Mouse (Mus musculus) lung, embryonic 14.5 days (tissue): Measurements from ENCODE around the gene Rtn1. TPM values are rescaled to one million over a fixed set of nuclear protein-coding genes. Genes with fewer than 3 reads are reported as not detected.

ENCODE experiments used
- ATAC-seq: fragments of 200-750 bp; cut with Nextera tagmentation; 2 replicates; pipeline ENCODE4 v1.8.0; 2017; ENCODE audit warnings: mild to moderate bottlenecking, moderate TSS enrichment, moderate library complexity; ENCODE audit not compliant: insufficient read depth
- DNase-seq: peaks from one replicate; pipeline ENCODE4 v3.0.0-alpha.2; 2015
- H3K27ac ChIP-seq: fragments of 300-500 bp; sonication (generic); 2 replicates; pipeline ENCODE4 v1.5.1; 2014; ENCODE audit warnings: low read depth, mild to moderate bottlenecking, moderate library complexity
- H3K27me3 ChIP-seq: fragments of 300-500 bp; sonication (generic); 2 replicates; pipeline ENCODE4 v1.6.1; 2014; ENCODE audit warnings: low read length, control low read depth; ENCODE audit not compliant: insufficient read depth
- H3K36me3 ChIP-seq: fragments of 300-500 bp; sonication (generic); 2 replicates; pipeline ENCODE4 v1.6.1; 2014; ENCODE audit warnings: control low read depth; ENCODE audit not compliant: insufficient read depth
- H3K4me1 ChIP-seq: fragments of 300-500 bp; sonication (generic); 2 replicates; pipeline ENCODE4 v1.6.1; 2014; ENCODE audit warnings: antibody characterized with exemption, control low read depth; ENCODE audit not compliant: insufficient read depth
- H3K4me2 ChIP-seq: fragments of 300-500 bp; sonication (generic); 2 replicates; pipeline ENCODE4 v1.6.1; 2014; ENCODE audit warnings: mild to moderate bottlenecking
- H3K4me3 ChIP-seq: fragments of 300-500 bp; sonication (generic); 2 replicates; pipeline ENCODE4 v1.5.1; 2014; ENCODE audit warnings: low read depth, low read length
- H3K9ac ChIP-seq: fragments of 300-500 bp; sonication (generic); 2 replicates; pipeline ENCODE4 v1.6.1; 2014
- H3K9me3 ChIP-seq: fragments of 300-500 bp; sonication (generic); 2 replicates; pipeline ENCODE4 v1.6.1; 2016; ENCODE audit warnings: low read depth, low read length, control low read depth
- CTCF ChIP-seq: IDR thresholded peaks from 2 replicates; pipeline ENCODE4 v1.5.1; 2016; ENCODE audit warnings: antibody characterized with exemption, low read depth
- WGBS: fragments of 180-500 bp; shearing (Covaris S2); extraction: QIAGEN DNeasy Blood & Tissue Kit; methylation state at CpG from one replicate; pipeline ENCODE4 v1.1.7; 2014; 5-methylcytosine and 5-hydroxymethylcytosine counted together
- polyA plus RNA-seq: library from polyadenylated mRNA; unstranded; fragments of >200 nt; fragmentation: Nextera tagmentation; extraction: Ambion mirVana; gene quantifications from 2 replicates; pipeline ENCODE4 v1.2.1, GENCODE M21; 2014

Gene Rtn1
- polyA plus RNA-seq, 1 experiment from 2014 or later, result 9.4 TPM

- Histone ChIP-seq H3K27me3 (no peaks in the 10 kb centered on the region), H3K4me2 (no peak overlapping the region), H3K36me3 (no peaks in the 10 kb centered on the region), H3K27ac (no peak overlapping the region), H3K4me3 (no peak overlapping the region), H3K9me3 (no peaks in the 10 kb centered on the region), H3K9ac (no peak overlapping the region), H3K4me1 (no peaks in the 10 kb centered on the region; the same call in 1 of the 2 replicates)
- ATAC-seq (no peak), DNase-seq (no peak)
- 58% methylated on average over 9 of the region's 9 CpGs for WGBS
- no peak for TF ChIP-seq CTCF
Measured at GRCm38 (mm10) chr12:72361701-72362354, 47.0 kb downstream of the Rtn1 start.

GRCm38 (mm10) chr12:72360926-72361615, 47.8 kb downstream of the Rtn1 start:
- no peak overlapping the region for H3K4me2 ChIP-seq

DNA sequence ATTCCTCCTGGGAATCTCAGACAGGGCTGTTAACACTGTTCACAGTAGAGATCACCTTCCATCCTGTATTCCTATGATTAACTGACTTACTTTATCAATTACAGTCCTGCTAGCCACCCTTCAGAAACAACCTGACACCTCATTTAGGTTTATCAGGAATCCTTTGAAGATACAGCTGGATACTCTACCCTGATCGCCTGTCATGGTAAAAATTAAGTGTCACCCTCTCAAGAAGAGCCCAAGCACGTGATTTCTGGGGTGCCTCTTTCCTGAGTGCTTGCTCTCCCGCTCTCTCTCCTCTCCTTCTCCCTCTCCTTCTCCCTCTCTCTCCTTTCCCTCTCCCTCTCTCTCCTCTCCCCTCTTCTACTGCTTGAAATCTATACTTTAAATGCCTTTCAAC, 49.0 kb downstream of the Rtn1 start:
- no peak overlapping the region for H3K27ac ChIP-seq
- WGBS, result 16% methylated on average over 3 of the region's 3 CpGs
- no peak overlapping the region for H3K4me3 ChIP-seq
- H3K4me1 ChIP-seq, result no peaks in the 10 kb centered on the region; the same call in 1 of the 2 replicates
- ATAC-seq, result peak; percentile 73
- no peak for TF ChIP-seq CTCF
- H3K36me3 ChIP-seq, result no peaks in the 10 kb centered on the region
- no peaks in the 10 kb centered on the region for H3K9me3 ChIP-seq
- DNase-seq, result peak; percentile 54
- no peak overlapping the region for H3K9ac ChIP-seq
- H3K27me3 ChIP-seq, result no peaks in the 10 kb centered on the region
- H3K4me2 ChIP-seq, result no peak overlapping the region

More at GRCm38 (mm10) chr12:72360926-72361615, 47.8 kb downstream of the Rtn1 start:
- Histone ChIP-seq H3K9me3 (no peaks in the 10 kb centered on the region), H3K4me3 (no peak overlapping the region), H3K36me3 (no peaks in the 10 kb centered on the region), H3K27me3 (no peaks in the 10 kb centered on the region), H3K27ac (no peak overlapping the region), H3K9ac (no peak overlapping the region), H3K4me1 (no peaks in the 10 kb centered on the region; the same call in 1 of the 2 replicates)
- 37% methylated on average over 5 of the region's 5 CpGs for WGBS
- DNase-seq, result no peak
- TF ChIP-seq CTCF, result no peak
- no peak for ATAC-seq

DNA sequence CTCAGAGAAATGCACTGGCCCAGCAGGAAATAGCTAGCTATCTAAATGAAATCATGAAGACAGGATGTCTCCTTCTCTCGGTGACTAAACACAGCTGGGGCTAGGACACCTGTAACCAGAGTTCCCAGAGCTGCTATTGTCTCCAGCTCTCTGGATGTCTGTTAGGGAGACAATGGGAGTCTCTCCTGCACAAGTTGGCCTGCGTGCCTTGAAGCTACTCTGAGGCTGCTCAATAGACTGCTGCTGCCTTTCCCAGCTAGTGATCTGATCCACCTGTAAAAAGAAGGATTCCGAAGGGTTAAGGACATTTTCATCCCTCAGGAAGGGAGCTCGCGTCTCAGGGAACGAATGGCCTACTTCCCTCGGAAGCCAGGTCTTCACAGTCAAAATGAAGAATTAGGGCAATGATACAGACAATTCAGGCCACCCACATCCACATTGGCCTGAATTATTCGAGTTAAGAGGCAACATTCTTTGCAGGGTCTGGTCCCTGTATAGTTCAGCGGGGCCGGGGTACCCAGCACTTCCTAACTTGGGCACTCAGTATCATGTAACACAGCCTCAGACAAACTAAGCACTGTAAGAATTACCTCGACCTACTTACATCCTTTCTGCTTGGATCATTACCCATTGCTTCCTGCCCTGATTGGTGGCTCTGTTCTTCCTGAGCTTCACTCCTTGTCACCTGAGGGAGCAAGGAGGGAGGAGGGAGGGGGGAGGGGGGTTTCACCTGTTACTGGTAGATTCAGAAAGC, 51.0 kb downstream of the Rtn1 start:
- Histone ChIP-seq H3K27ac (no peak overlapping the region), H3K36me3 (no peaks in the 10 kb centered on the region), H3K4me3 (no peak overlapping the region), H3K27me3 (no peaks in the 10 kb centered on the region), H3K9me3 (no peaks in the 10 kb centered on the region), H3K9ac (no peak overlapping the region), H3K4me2 (no peak overlapping the region), H3K4me1 (no peaks in the 10 kb centered on the region; the same call in 1 of the 2 replicates)
- no peak for TF ChIP-seq CTCF
- no peak for ATAC-seq
- DNase-seq, result no peak
- 39% methylated on average over 11 of the region's 11 CpGs for WGBS

DNA sequence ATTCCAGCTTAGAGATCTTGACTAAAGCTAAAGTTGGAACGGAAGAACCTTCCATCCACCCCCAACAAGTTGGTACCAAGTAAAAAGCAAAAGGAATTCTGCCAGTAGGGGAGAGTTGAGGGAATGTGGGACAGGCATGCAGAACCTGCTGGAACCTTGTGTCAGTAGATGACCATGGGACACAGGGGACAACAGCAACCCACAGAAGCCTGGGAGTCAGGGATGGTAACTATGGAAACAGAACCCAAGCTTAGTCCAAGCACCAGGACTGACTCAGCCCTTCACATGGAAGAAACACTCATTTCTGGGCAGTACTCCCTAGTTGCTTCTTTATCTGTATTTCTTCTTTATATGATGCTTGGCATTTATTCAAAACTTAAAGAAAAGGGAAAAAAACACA, 54.6 kb downstream of the Rtn1 start:
- Histone ChIP-seq H3K9me3 (no peaks in the 10 kb centered on the region), H3K36me3 (no peaks in the 10 kb centered on the region), H3K4me2 (no peak overlapping the region), H3K4me3 (no peak overlapping the region), H3K27ac (no peak overlapping the region), H3K4me1 (no peaks in the 10 kb centered on the region), H3K9ac (no peak overlapping the region), H3K27me3 (no peaks in the 10 kb centered on the region)
- ATAC-seq (no peak), DNase-seq (no peak)
- 88% methylated on average over 1 of the region's 1 CpGs for WGBS
- TF ChIP-seq CTCF, result no peak

DNA sequence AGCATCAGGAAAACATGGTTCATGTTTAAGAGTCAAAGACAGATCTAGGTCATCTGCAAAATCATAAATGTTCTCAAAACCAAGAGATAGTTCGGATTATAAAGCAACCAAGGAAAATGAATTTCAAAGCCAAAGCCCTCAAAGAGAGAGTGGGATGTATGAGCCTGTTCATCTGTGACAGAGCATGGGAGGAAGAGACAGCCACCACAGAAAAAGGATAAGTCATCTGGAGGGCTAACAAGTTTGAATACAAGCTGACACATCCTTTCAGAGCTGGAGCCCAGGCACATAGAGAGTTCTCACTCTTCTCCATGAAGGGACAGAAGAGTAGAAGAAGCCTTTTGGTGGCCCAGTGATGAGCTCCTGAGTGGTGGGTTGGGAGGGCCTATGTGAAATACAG, 55.3 kb downstream of the Rtn1 start:
- Histone ChIP-seq H3K36me3 (no peaks in the 10 kb centered on the region), H3K4me1 (no peaks in the 10 kb centered on the region), H3K27me3 (no peaks in the 10 kb centered on the region), H3K27ac (no peak overlapping the region), H3K4me3 (no peak overlapping the region), H3K4me2 (no peak overlapping the region), H3K9ac (no peak overlapping the region), H3K9me3 (no peaks in the 10 kb centered on the region)
- ATAC-seq, result no peak
- 90% methylated on average over 1 of the region's 1 CpGs for WGBS
- DNase-seq, result no peak
- no peak for TF ChIP-seq CTCF

- Histone ChIP-seq H3K4me2 (no peak overlapping the region), H3K9me3 (no peaks in the 10 kb centered on the region), H3K4me1 (no peaks in the 10 kb centered on the region), H3K36me3 (no peaks in the 10 kb centered on the region), H3K27me3 (no peaks in the 10 kb centered on the region), H3K9ac (no peak overlapping the region), H3K27ac (no peak overlapping the region), H3K4me3 (no peak overlapping the region)
- DNase-seq (no peak), ATAC-seq (no peak)
- no peak for TF ChIP-seq CTCF
- WGBS, result 80% methylated on average over 8 of the region's 8 CpGs
Measured at GRCm38 (mm10) chr12:72348508-72348907, 60.3 kb downstream of the Rtn1 start.
